Mouse (Mus musculus): ENCODE results near the gene Jade1. TPM values are rescaled to one million over a fixed set of nuclear protein-coding genes. Genes with fewer than 3 reads are reported as not detected.

Gene Jade1
- polyA plus RNA-seq, 1 experiment from 2014 or later: 13.1 TPM

GRCm38 (mm10) chr3:41533660-41534059 lies 21.9 kb upstream of the Jade1 start:
- no peak overlapping the region for H3K27ac ChIP-seq (replicated peaks; ENCODE audit: low read depth, low read length)
- no peaks in the 10 kb centered on the region for H3K4me1 ChIP-seq (ENCODE audit: control insufficient read depth, insufficient read depth, low read length)
- H3K9me3 ChIP-seq (replicated peaks; ENCODE audit: control insufficient read depth, low read length): no peaks in the 10 kb centered on the region
- ATAC-seq (replicated peaks; ENCODE audit: insufficient number of reproducible peaks, low FRiP score, low TSS enrichment, low read depth): no peak
- H3K4me3 ChIP-seq (ENCODE audit: low read depth, low read length): no peak overlapping the region
- no peak for DNase-seq (ENCODE audit: low spot score)
- WGBS: 57% methylated on average over 7 of the region's 7 CpGs
- H3K9ac ChIP-seq (replicated peaks; ENCODE audit: low read length): no peak overlapping the region
- H3K27me3 ChIP-seq (ENCODE audit: control insufficient read depth, insufficient read depth, low read length): no peaks in the 10 kb centered on the region
- H3K4me2 ChIP-seq (ENCODE audit: low read depth, low read length): no peak overlapping the region
- no peaks in the 10 kb centered on the region for H3K36me3 ChIP-seq (replicated peaks; ENCODE audit: control insufficient read depth, insufficient read depth, low read depth, low read length)

- H3K27ac ChIP-seq (replicated peaks; ENCODE audit: low read depth, low read length): no peak overlapping the region
- no peak overlapping the region for H3K4me3 ChIP-seq (ENCODE audit: low read depth, low read length)
- H3K4me2 ChIP-seq (ENCODE audit: low read depth, low read length): no peak overlapping the region
- no peaks in the 10 kb centered on the region for H3K36me3 ChIP-seq (replicated peaks; ENCODE audit: control insufficient read depth, insufficient read depth, low read depth, low read length)
- ATAC-seq (replicated peaks; ENCODE audit: insufficient number of reproducible peaks, low FRiP score, low TSS enrichment, low read depth) (no peak), DNase-seq (ENCODE audit: low spot score) (no peak)
- no peaks in the 10 kb centered on the region for H3K9me3 ChIP-seq (replicated peaks; ENCODE audit: control insufficient read depth, low read length)
- H3K27me3 ChIP-seq (ENCODE audit: control insufficient read depth, insufficient read depth, low read length): no peaks in the 10 kb centered on the region
- H3K9ac ChIP-seq (replicated peaks; ENCODE audit: low read length): no peak overlapping the region
- WGBS: 96% methylated on average over 2 of the region's 2 CpGs
- no peaks in the 10 kb centered on the region for H3K4me1 ChIP-seq (ENCODE audit: control insufficient read depth, insufficient read depth, low read length)
Observed at GRCm38 (mm10) chr3:41537957-41538356, 17.6 kb upstream of the Jade1 start.

GRCm38 (mm10) chr3:41541313-41541712 lies 14.2 kb upstream of the Jade1 start:
- no peak overlapping the region for H3K4me2 ChIP-seq (ENCODE audit: low read depth, low read length)
- DNase-seq (ENCODE audit: low spot score): no peak
- H3K36me3 ChIP-seq (replicated peaks; ENCODE audit: control insufficient read depth, insufficient read depth, low read depth, low read length): no peaks in the 10 kb centered on the region
- ATAC-seq (replicated peaks; ENCODE audit: insufficient number of reproducible peaks, low FRiP score, low TSS enrichment, low read depth): no peak
- H3K9me3 ChIP-seq (replicated peaks; ENCODE audit: control insufficient read depth, low read length): no peaks in the 10 kb centered on the region
- 84% methylated on average over 3 of the region's 3 CpGs for WGBS
- no peaks in the 10 kb centered on the region for H3K27me3 ChIP-seq (ENCODE audit: control insufficient read depth, insufficient read depth, low read length)
- no peaks in the 10 kb centered on the region for H3K4me1 ChIP-seq (ENCODE audit: control insufficient read depth, insufficient read depth, low read length)
- no peak overlapping the region for H3K9ac ChIP-seq (replicated peaks; ENCODE audit: low read length)
- no peak overlapping the region for H3K4me3 ChIP-seq (ENCODE audit: low read depth, low read length)
- no peak overlapping the region for H3K27ac ChIP-seq (replicated peaks; ENCODE audit: low read depth, low read length)

GRCm38 (mm10) chr3:41544451-41544850 lies 11.1 kb upstream of the Jade1 start:
- ATAC-seq (replicated peaks; ENCODE audit: insufficient number of reproducible peaks, low FRiP score, low TSS enrichment, low read depth) (no peak), DNase-seq (ENCODE audit: low spot score) (no peak)
- H3K9ac ChIP-seq (replicated peaks; ENCODE audit: low read length): no peak overlapping the region
- WGBS: 69% methylated on average over 7 of the region's 7 CpGs
- no peaks in the 10 kb centered on the region for H3K4me1 ChIP-seq (ENCODE audit: control insufficient read depth, insufficient read depth, low read length)
- H3K27ac ChIP-seq (replicated peaks; ENCODE audit: low read depth, low read length): no peak overlapping the region
- H3K9me3 ChIP-seq (replicated peaks; ENCODE audit: control insufficient read depth, low read length): no peaks in the 10 kb centered on the region
- H3K4me3 ChIP-seq (ENCODE audit: low read depth, low read length): no peak overlapping the region
- H3K36me3 ChIP-seq (replicated peaks; ENCODE audit: control insufficient read depth, insufficient read depth, low read depth, low read length): no peaks in the 10 kb centered on the region
- H3K27me3 ChIP-seq (ENCODE audit: control insufficient read depth, insufficient read depth, low read length): no peaks in the 10 kb centered on the region
- H3K4me2 ChIP-seq (ENCODE audit: low read depth, low read length): no peak overlapping the region

GRCm38 (mm10) chr3:41547289-41547688 lies 8.2 kb upstream of the Jade1 start:
- Histone ChIP-seq H3K9me3 (replicated peaks; ENCODE audit: control insufficient read depth, low read length) (no peaks in the 10 kb centered on the region), H3K27me3 (ENCODE audit: control insufficient read depth, insufficient read depth, low read length) (no peaks in the 10 kb centered on the region), H3K4me2 (ENCODE audit: low read depth, low read length) (no peak overlapping the region), H3K36me3 (replicated peaks; ENCODE audit: control insufficient read depth, insufficient read depth, low read depth, low read length) (no peaks in the 10 kb centered on the region), H3K4me1 (ENCODE audit: control insufficient read depth, insufficient read depth, low read length) (no peaks in the 10 kb centered on the region), H3K27ac (replicated peaks; ENCODE audit: low read depth, low read length) (no peak overlapping the region), H3K4me3 (ENCODE audit: low read depth, low read length) (no peak overlapping the region), H3K9ac (replicated peaks; ENCODE audit: low read length) (no peak overlapping the region)
- 94% methylated on average over 5 of the region's 5 CpGs for WGBS
- no peak for ATAC-seq (replicated peaks; ENCODE audit: insufficient number of reproducible peaks, low FRiP score, low TSS enrichment, low read depth)
- no peak for DNase-seq (ENCODE audit: low spot score)

GRCm38 (mm10) chr3:41548238-41548637 lies 7.3 kb upstream of the Jade1 start:
- Histone ChIP-seq H3K36me3 (replicated peaks; ENCODE audit: control insufficient read depth, insufficient read depth, low read depth, low read length) (no peaks in the 10 kb centered on the region), H3K4me1 (ENCODE audit: control insufficient read depth, insufficient read depth, low read length) (no peaks in the 10 kb centered on the region), H3K27ac (replicated peaks; ENCODE audit: low read depth, low read length) (no peak overlapping the region), H3K4me2 (ENCODE audit: low read depth, low read length) (no peak overlapping the region), H3K4me3 (ENCODE audit: low read depth, low read length) (no peak overlapping the region), H3K9ac (replicated peaks; ENCODE audit: low read length) (no peak overlapping the region), H3K27me3 (ENCODE audit: control insufficient read depth, insufficient read depth, low read length) (no peaks in the 10 kb centered on the region), H3K9me3 (replicated peaks; ENCODE audit: control insufficient read depth, low read length) (no peaks in the 10 kb centered on the region)
- no peak for DNase-seq (ENCODE audit: low spot score)
- ATAC-seq (replicated peaks; ENCODE audit: insufficient number of reproducible peaks, low FRiP score, low TSS enrichment, low read depth): no peak
- WGBS: 77% methylated on average over 4 of the region's 4 CpGs

GRCm38 (mm10) chr3:41551671-41552070 lies 3.9 kb upstream of the Jade1 start:
- H3K27ac ChIP-seq (replicated peaks; ENCODE audit: low read depth, low read length): no peak overlapping the region
- no peak for DNase-seq (ENCODE audit: low spot score)
- H3K4me1 ChIP-seq (ENCODE audit: control insufficient read depth, insufficient read depth, low read length): no peaks in the 10 kb centered on the region
- ATAC-seq (replicated peaks; ENCODE audit: insufficient number of reproducible peaks, low FRiP score, low TSS enrichment, low read depth): no peak
- 53% methylated on average over 3 of the region's 3 CpGs for WGBS
- H3K36me3 ChIP-seq (replicated peaks; ENCODE audit: control insufficient read depth, insufficient read depth, low read depth, low read length): no peaks in the 10 kb centered on the region
- no peaks in the 10 kb centered on the region for H3K27me3 ChIP-seq (ENCODE audit: control insufficient read depth, insufficient read depth, low read length)
- no peaks in the 10 kb centered on the region for H3K9me3 ChIP-seq (replicated peaks; ENCODE audit: control insufficient read depth, low read length)
- no peak overlapping the region for H3K9ac ChIP-seq (replicated peaks; ENCODE audit: low read length)
- no peak overlapping the region for H3K4me2 ChIP-seq (ENCODE audit: low read depth, low read length)
- no peak overlapping the region for H3K4me3 ChIP-seq (ENCODE audit: low read depth, low read length)

- no peaks in the 10 kb centered on the region for H3K4me1 ChIP-seq (ENCODE audit: control insufficient read depth, insufficient read depth, low read length)
- DNase-seq (ENCODE audit: low spot score) (no peak), ATAC-seq (replicated peaks; ENCODE audit: insufficient number of reproducible peaks, low FRiP score, low TSS enrichment, low read depth) (no peak)
- no peak overlapping the region for H3K4me2 ChIP-seq (ENCODE audit: low read depth, low read length)
- H3K4me3 ChIP-seq (ENCODE audit: low read depth, low read length): no peak overlapping the region
- no peaks in the 10 kb centered on the region for H3K27me3 ChIP-seq (ENCODE audit: control insufficient read depth, insufficient read depth, low read length)
- 73% methylated on average over 11 of the region's 11 CpGs for WGBS
- no peak overlapping the region for H3K27ac ChIP-seq (replicated peaks; ENCODE audit: low read depth, low read length)
- H3K9me3 ChIP-seq (replicated peaks; ENCODE audit: control insufficient read depth, low read length): no peaks in the 10 kb centered on the region
- H3K9ac ChIP-seq (replicated peaks; ENCODE audit: low read length): no peak overlapping the region
- no peaks in the 10 kb centered on the region for H3K36me3 ChIP-seq (replicated peaks; ENCODE audit: control insufficient read depth, insufficient read depth, low read depth, low read length)
Observed at GRCm38 (mm10) chr3:41552777-41553548, 2.6 kb upstream of the Jade1 start.

All from embryonic facial prominence, embryonic 11.5 days (tissue).